Mouse (Mus musculus) adrenal gland, postnatal 0 days (tissue): ENCODE results near the gene Sft2d2. TPM values are rescaled to one million over a fixed set of nuclear protein-coding genes. Genes with fewer than 3 reads are reported as not detected.

Experiments used
- polyA plus RNA-seq: library from polyadenylated mRNA; unstranded; fragments of >200 nt; fragmentation: Nextera tagmentation; extraction: Ambion mirVana; gene quantifications from 2 replicates; pipeline ENCODE4 v1.2.1, GENCODE M21; 2015

The Sft2d2 gene
- polyA plus RNA-seq, result 8.2 and 11.9 TPM in 2 replicates

DNA sequence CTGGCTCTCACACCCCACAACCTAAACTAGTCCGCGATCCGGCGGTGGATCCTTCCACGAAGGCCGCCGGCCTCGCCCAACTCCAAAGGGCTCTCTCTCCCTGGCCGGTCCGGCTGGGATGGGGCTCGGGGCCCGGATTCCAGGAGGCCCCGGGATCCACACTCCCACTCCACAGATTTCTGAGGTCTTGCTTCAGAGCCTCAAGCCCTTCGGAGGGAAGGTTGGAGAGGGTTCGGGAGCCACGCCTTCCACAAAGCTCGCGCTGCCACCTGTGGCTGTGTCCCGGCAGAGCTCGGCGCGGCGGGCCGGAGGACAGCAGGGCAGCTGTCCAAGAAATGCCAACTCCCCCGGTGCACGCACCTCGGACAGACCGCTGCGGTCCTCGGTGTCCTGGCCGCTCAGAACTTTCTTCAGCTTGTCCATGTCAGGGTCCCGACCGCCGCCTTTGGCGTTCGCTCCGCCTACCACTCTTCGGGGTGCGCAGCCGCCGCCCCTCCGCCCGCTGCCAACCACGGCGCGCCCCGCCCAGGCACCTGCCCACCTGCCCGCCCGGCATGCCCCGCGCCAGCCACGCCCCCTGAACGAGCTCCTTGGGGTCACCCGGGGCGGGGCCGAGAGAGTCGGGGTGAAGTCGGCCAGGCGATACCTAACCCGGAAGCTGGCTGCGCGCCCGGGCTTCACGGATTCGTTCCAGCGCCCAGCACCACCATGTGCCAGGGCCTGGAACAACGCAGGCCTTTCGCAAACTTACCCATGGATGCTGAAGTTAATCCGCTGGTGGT is at the start of gene Sft2d2:
TSS of gene Sft2d2 (minus strand) at position 559 of the 782 bp plus-strand sequence.

DNA sequence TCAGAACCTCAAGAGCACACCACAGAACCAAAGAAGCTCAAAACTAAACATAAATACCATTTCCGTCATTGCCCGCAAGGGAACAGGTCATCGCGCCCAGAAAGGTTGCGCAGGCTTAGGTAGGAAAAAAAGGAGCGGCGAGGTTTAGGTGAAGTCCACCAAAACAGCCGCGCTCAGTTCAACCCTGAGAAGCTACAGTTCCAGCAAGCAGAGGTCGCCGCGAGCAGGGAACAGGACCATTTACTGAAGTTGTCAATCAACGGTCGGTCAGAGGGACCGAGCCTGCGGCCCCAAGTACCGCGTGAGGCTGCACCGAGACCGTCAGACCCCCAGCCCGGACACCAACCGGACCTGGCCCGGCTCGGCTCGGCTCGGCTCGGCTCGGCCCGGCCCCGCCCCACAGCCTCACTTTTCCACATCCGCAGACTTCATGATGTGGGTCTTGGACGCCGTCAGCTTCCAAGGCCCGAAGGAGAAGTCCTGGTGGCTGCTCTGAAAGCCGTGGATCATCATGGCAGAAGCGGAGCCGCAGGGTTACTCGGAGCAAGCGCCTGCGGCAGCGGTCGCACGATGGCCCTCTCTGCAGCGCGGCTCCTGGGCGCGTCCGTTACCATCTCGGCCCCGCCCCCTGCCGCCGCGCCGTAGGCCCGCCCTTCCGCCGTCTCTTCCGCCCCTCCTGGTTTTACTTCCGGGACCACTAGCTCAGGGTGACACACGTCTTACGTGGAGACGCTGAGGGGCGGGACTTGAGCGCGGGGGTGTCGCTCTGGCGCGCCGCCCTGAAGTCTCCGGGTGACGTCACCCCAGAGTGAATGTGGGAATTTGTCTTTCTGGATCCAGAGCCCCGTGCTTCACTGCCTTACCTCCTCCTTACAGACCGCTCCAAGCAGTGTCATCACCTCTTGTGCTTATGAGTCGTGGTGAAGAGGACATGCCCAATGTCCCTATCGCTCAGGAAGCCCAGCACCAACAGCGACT is 42.4 kb upstream of the Sft2d2 start, which contains the start of gene Tiprl:
TSS of gene Tiprl (minus strand) at position 676 of the 978 bp plus-strand sequence.

DNA sequence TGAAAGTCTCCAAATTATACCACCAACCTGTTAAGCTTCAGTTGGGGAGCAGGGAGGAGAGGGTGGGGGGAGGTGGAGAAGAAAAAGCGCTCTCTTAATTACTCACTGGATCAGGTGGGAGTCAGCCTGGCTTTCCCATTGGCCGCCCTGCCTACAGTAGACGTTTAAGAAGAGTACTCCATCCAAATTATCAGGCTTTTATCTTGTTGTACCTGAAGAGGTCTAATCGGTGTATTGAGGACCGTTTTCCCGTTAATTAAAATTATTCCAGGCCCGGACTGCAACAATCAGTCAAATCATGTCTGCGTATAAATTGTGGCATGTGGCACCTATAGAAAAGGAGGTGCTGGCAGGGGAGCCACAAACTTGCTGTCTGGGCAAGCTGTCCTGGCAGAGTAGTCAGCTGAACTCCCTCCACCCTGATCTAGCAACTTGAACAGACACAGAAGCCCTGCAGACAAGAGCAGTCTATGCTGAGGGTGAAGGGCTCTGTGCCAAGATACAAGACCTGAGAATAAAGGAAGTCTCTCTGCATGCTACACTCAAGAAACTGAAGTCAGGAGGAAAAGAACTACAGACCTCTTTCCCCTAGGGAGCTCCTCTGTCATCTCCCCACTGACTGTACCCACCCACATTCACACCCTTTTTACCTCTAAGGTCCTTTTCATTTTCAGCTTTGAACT is 33.4 kb downstream of the Sft2d2 start, which contains the start of gene Tbx19:
TSS of gene Tbx19 (minus strand) at position 51 of the 683 bp plus-strand sequence.

Other genes starting within 250 kb of the Sft2d2 start
- 0.11 TPM in 1 of 2 replicates, not detected in the other for gene Tbx19, start 33.7 kb downstream of the Sft2d2 start, polyA plus RNA-seq
- 86.3 and 112 TPM in 2 replicates for gene Tiprl, start 42.6 kb upstream of the Sft2d2 start, polyA plus RNA-seq
- 0.39 and 0.54 TPM in 2 replicates for gene Gpr161, start 101.4 kb upstream of the Sft2d2 start, polyA plus RNA-seq